Mouse (Mus musculus) midbrain, embryonic 11.5 days (tissue): Measurements from ENCODE around the gene Epor. TPM values are rescaled to one million over a fixed set of nuclear protein-coding genes. Genes with fewer than 3 reads are reported as not detected.
A peak's percentile ranks its signal among the peaks of the same experiment; 100 is the strongest.

Experiments used
- ATAC-seq: fragments of 200-750 bp; cut with Nextera tagmentation; 2 replicates; pipeline ENCODE4 v1.8.0; 2017; ENCODE audit warnings: moderate TSS enrichment, moderate library complexity; ENCODE audit not compliant: low FRiP score
- DNase-seq: peaks from one replicate; pipeline ENCODE4 v3.0.0; 2015; ENCODE audit warnings: low spot score; ENCODE audit errors: missing footprints
- H3K27ac ChIP-seq: fragments of 300-500 bp; sonication (generic); 2 replicates; pipeline ENCODE4 v1.5.1; 2014; ENCODE audit warnings: low read depth, low read length
- H3K27me3 ChIP-seq: fragments of 300-500 bp; sonication (generic); 2 replicates; pipeline ENCODE4 v1.6.1; 2014; ENCODE audit warnings: mild to moderate bottlenecking, low read length, moderate library complexity, mixed read lengths; ENCODE audit not compliant: control insufficient read depth, insufficient read depth
- H3K36me3 ChIP-seq: fragments of 300-500 bp; sonication (generic); 2 replicates; pipeline ENCODE4 v1.6.1; 2014; ENCODE audit warnings: mild to moderate bottlenecking, low read length, moderate library complexity, mixed read lengths; ENCODE audit not compliant: control insufficient read depth, insufficient read depth
- H3K4me1 ChIP-seq: fragments of 300-500 bp; sonication (generic); 2 replicates; pipeline ENCODE4 v1.6.1; 2014; ENCODE audit warnings: low read length; ENCODE audit not compliant: control insufficient read depth, insufficient read depth
- H3K4me2 ChIP-seq: fragments of 300-500 bp; sonication (generic); 2 replicates; pipeline ENCODE4 v1.6.1; 2014; ENCODE audit warnings: mild to moderate bottlenecking, moderate library complexity
- H3K4me3 ChIP-seq: fragments of 300-500 bp; sonication (generic); 2 replicates; pipeline ENCODE4 v1.5.1; 2014; ENCODE audit warnings: low read depth, low read length
- H3K9ac ChIP-seq: fragments of 300-500 bp; sonication (generic); 2 replicates; pipeline ENCODE4 v1.6.1; 2014; ENCODE audit warnings: low read length
- H3K9me3 ChIP-seq: fragments of 300-500 bp; sonication (generic); 2 replicates; pipeline ENCODE4 v1.6.1; 2016; ENCODE audit warnings: low read length; ENCODE audit not compliant: control insufficient read depth
- WGBS: fragments of 180-500 bp; shearing (Covaris S2); extraction: QIAGEN DNeasy Blood & Tissue Kit; methylation state at CpG from one replicate; pipeline ENCODE4 v1.1.7; 2014; 5-methylcytosine and 5-hydroxymethylcytosine counted together
- polyA plus RNA-seq: library from polyadenylated mRNA; unstranded; fragments of >200 nt; fragmentation: Nextera tagmentation; extraction: Ambion mirVana; gene quantifications from 2 replicates; pipeline ENCODE4 v1.2.1, GENCODE M21; 2014

The Epor gene
- polyA plus RNA-seq, 1 experiment from 2014 or later = 5.2 TPM

DNA sequence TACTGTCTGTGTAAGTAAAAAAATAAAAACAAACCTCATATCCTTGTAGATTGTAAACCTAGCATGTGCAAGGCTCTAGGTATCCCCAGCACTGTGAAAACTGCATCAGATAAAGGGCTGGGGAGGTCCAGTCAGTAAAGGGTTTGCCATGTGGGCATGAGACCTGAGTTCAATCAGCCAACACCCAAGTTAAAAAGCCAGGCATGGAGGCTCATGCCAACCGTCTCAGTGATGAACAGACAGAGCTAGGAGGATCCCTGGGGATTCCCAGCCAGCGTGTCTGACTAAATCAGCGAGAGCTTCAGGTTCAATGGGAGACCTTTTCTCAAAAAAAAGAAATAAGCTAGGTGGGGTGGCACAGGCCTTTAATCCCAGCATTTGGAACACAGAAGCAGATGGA lies 38.3 kb downstream of the Epor start:
- ATAC-seq (no peak), DNase-seq (peak; percentile 75)
- WGBS = 87% methylated on average over 3 of the region's 3 CpGs
- Histone ChIP-seq H3K9me3 (no peaks in the 10 kb centered on the region), H3K27me3 (no peaks in the 10 kb centered on the region; the same call in 1 of the 2 replicates), H3K4me2 (no peak overlapping the region), H3K9ac (no peak overlapping the region), H3K27ac (no peak overlapping the region), H3K4me1 (peaks cover 11% of the 10 kb centered on the region), H3K4me3 (no peak overlapping the region), H3K36me3 (no peaks in the 10 kb centered on the region)

DNA sequence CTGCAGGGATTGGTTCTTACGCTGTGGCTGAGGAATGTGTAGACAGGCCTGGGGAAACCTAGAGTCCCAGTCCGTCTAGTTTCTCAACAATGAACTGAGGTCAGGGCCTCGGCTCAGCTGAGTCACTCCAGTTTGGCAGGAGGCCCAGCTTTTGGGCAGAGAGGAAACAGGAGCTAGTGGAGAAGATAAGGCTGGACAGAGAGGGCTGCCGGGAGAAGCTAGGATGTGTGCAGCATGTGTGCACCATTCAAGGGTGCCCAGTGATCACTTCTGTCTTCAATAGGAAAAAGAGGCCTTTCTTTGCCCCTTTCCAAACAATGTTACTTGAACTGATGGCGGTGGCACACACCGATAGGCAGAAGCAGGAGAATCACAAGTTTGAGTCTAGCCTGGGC lies 39.2 kb downstream of the Epor start:
- H3K9me3 ChIP-seq = no peaks in the 10 kb centered on the region
- no peak overlapping the region for H3K9ac ChIP-seq
- ATAC-seq (no peak), DNase-seq (peak; percentile 72)
- 83% methylated on average over 6 of the region's 6 CpGs for WGBS
- no peak overlapping the region for H3K27ac ChIP-seq
- H3K27me3 ChIP-seq = no peaks in the 10 kb centered on the region; the same call in 1 of the 2 replicates
- H3K4me3 ChIP-seq = no peak overlapping the region
- H3K36me3 ChIP-seq = no peaks in the 10 kb centered on the region
- peaks cover 11% of the 10 kb centered on the region for H3K4me1 ChIP-seq
- H3K4me2 ChIP-seq = no peak overlapping the region

DNA sequence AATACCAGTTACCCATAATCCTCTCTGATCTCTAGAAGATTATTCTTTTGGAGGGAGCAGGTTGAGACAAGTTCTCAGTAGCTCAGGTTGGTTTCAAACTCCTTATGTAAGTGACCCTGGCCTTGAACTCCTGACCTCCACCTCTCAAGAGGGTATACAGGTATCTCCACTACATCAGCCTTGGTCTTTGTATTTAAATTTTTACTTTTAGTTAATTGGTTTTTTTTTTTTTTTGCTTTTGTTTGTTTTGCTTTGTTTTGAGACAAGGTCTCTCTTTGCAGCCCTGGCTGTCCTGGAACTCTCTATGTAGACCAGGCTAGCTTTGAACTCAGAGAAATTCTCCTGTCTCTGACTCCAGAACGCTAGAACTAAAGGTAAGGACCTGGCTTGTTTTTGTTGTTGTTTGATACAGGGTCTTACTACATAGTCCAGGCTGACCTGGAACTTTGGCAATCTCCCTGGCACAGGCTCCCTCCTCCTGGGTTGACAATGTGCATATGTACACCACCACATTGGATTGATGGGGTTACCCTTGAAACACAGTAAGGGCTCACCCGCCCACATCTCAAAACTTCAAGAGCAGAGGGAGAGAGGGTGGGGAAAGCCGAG lies 39.7 kb downstream of the Epor start:
- WGBS = 88% methylated on average over 3 of the region's 3 CpGs
- H3K9ac ChIP-seq = no peak overlapping the region

GRCm38 (mm10) chr9:21923036-21923435 lies 40.3 kb downstream of the Epor start:
- no peak overlapping the region for H3K27ac ChIP-seq

More for the DNA sequence above, 39.7 kb downstream of the Epor start:
- H3K36me3 ChIP-seq = no peaks in the 10 kb centered on the region
- no peak overlapping the region for H3K4me3 ChIP-seq
- DNase-seq = peak; percentile 84
- no peak for ATAC-seq
- no peak overlapping the region for H3K4me2 ChIP-seq
- H3K9me3 ChIP-seq = no peaks in the 10 kb centered on the region
- H3K27ac ChIP-seq = no peak overlapping the region
- no peaks in the 10 kb centered on the region; the same call in 1 of the 2 replicates for H3K27me3 ChIP-seq
- H3K4me1 ChIP-seq = peaks cover 11% of the 10 kb centered on the region

GRCm38 (mm10) chr9:21918692-21919384 lies 44.5 kb downstream of the Epor start:
- Histone ChIP-seq H3K9me3 (no peaks in the 10 kb centered on the region), H3K27me3 (peaks cover 5% of the 10 kb centered on the region), H3K4me1 (peaks cover 6% of the 10 kb centered on the region; the same call in 1 of the 2 replicates), H3K27ac (no peak overlapping the region), H3K4me3 (peak overlapping the region; percentile 64), H3K36me3 (no peaks in the 10 kb centered on the region), H3K9ac (no peak overlapping the region), H3K4me2 (peak overlapping the region; percentile 99)
- peak; percentile 77 for DNase-seq
- no peak for ATAC-seq
- 18% methylated on average over 5 of the region's 5 CpGs for WGBS

More at GRCm38 (mm10) chr9:21923036-21923435, 40.3 kb downstream of the Epor start:
- H3K27me3 ChIP-seq = no peaks in the 10 kb centered on the region; the same call in none of the 2 replicates
- no peaks in the 10 kb centered on the region for H3K9me3 ChIP-seq
- H3K4me1 ChIP-seq = peaks cover 14% of the 10 kb centered on the region
- no peak overlapping the region for H3K4me2 ChIP-seq
- DNase-seq (peak; percentile 80), ATAC-seq (no peak)
- H3K36me3 ChIP-seq = no peaks in the 10 kb centered on the region
- H3K4me3 ChIP-seq = no peak overlapping the region
- H3K9ac ChIP-seq = no peak overlapping the region
- WGBS = 93% methylated on average over 4 of the region's 4 CpGs

DNA sequence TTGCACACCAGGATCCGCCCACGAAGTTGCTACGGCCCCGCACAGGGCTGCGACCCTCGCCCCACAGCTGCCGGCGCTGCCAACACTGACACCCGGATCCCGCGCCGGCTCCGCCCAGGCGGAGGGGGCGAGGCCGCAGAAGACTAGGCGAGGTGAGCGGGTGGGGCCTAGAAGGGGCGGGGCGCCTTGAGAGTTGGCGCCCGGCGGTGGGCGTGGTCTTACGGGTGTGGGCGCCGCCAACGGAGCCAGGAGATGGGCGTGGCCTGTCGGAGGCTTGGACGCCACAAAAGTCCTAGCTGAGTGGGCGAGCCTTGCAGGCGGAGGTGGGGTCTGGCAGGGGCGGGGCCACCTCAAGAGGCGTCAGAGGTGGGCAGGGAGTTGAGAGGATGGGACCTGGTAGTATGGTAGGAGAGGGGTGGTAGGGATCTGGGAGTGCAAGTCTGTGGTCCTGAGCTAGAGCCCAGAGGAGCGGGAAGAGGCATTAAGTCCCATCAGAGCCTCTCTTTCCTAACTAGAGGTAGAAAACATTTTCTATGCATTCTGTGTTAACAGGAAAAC lies 45.2 kb downstream of the Epor start, which contains the start of gene Rab3d:
TSS of gene Rab3d (minus strand) at position 158 of the 558 bp plus-strand sequence.
- peaks cover 5% of the 10 kb centered on the region for H3K27me3 ChIP-seq
- no peak within 1 kb of the TSS for H3K27ac ChIP-seq
- DNase-seq (peak; percentile 99), ATAC-seq (peak; percentile 97)
- H3K9me3 ChIP-seq = no peaks in the 10 kb centered on the region
- H3K4me3 ChIP-seq = peak within 1 kb of the TSS; percentile 64
- under 1% methylated on average over 35 of the region's 36 CpGs for WGBS
- peak within 1 kb of the TSS; percentile 71 for H3K9ac ChIP-seq
- peak within 1 kb of the TSS; percentile 99 for H3K4me2 ChIP-seq
- no peaks in the 10 kb centered on the region for H3K36me3 ChIP-seq
- H3K4me1 ChIP-seq = peaks cover 6% of the 10 kb centered on the region; the same call in 1 of the 2 replicates

DNA sequence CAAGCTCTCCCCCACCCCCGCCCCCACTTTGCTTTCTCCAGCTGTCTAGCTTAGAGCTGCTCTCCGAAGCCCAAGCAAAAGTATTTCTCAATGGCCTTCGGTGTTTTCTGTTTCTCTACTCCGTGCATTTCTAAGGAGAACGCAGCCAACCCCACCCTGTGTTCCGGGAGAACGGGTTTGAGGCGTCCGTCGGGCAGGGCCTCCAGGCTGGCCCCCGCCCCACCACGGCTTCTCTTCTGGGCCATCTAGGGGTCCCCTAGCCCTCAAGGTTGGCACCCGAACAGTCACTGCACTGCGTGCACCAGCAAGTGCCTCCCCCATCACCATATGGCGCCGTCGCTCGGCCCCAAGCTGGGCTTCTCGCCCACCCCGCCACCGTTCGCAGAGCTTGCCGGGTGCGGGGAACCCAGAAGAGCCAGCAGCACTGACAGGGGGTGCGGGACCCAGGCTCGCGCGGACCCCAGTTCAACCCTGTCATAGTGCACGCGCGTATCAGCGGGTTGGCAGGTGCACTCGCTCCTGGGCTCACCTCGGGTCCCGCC lies 45.7 kb downstream of the Epor start:
- 3% methylated on average over 35 of the region's 35 CpGs for WGBS
- H3K4me3 ChIP-seq = peak overlapping the region; percentile 64
- no peak overlapping the region for H3K27ac ChIP-seq
- H3K4me2 ChIP-seq = peak overlapping the region; percentile 99
- DNase-seq = peak; percentile 90
- ATAC-seq = no peak
- H3K4me1 ChIP-seq = peaks cover 6% of the 10 kb centered on the region; the same call in 1 of the 2 replicates
- H3K27me3 ChIP-seq = peaks cover 5% of the 10 kb centered on the region
- H3K36me3 ChIP-seq = no peaks in the 10 kb centered on the region
- no peaks in the 10 kb centered on the region for H3K9me3 ChIP-seq
- peak overlapping the region; percentile 71 for H3K9ac ChIP-seq

- DNase-seq (peak; percentile 33), ATAC-seq (no peak)
- no peaks in the 10 kb centered on the region for H3K9me3 ChIP-seq
- no peaks in the 10 kb centered on the region for H3K36me3 ChIP-seq
- no peak overlapping the region; the same call in 1 of the 2 replicates for H3K9ac ChIP-seq
- H3K27me3 ChIP-seq = peaks cover 5% of the 10 kb centered on the region
- WGBS = 68% methylated on average over 3 of the region's 3 CpGs
- peak overlapping the region; percentile 99 for H3K4me2 ChIP-seq
- H3K4me1 ChIP-seq = peaks cover 6% of the 10 kb centered on the region; the same call in 1 of the 2 replicates
- peak overlapping the region; percentile 64; the same call in 1 of the 2 replicates for H3K4me3 ChIP-seq
- H3K27ac ChIP-seq = no peak overlapping the region
These were observed 46.3 kb downstream of the Epor start for GRCm38 (mm10) chr9:21916851-21917492.
